Mouse (Mus musculus): ENCODE data around the gene Gm14569. TPM values are rescaled to one million over a fixed set of nuclear protein-coding genes. Genes with fewer than 3 reads are reported as not detected.

Gene Gm14569
- polyA plus RNA-seq, 1 experiment, result not detected

DNA sequence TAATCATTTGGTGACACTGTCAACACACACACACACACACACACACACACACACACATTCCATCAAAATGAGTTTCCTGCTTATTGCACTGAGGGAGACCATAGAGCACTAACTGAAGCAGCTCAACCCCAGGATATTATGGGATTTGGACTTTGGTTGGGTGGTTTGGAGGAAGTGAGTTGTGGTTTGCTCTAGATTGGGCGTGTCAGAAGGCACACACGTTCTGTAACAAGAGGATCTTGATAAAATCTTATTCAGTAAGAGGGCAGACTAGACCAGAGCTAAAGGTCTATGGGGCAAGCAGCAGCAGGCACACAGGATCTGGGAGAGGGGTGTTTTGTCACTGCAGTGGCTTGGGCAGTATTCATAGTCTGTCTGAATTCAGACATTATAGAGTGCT lies 101.1 kb downstream of the Gm14569 start:
- Histone ChIP-seq H3K36me3 (ENCODE audit: control insufficient read depth) (no peaks in the 10 kb centered on the region), H3K27me3 (ENCODE audit: control insufficient read depth) (no peaks in the 10 kb centered on the region), H3K4me3 (replicated peaks) (no peak overlapping the region), H3K9me3 (ENCODE audit: control insufficient read depth, low read length) (no peaks in the 10 kb centered on the region), H3K4me1 (ENCODE audit: control insufficient read depth) (no peaks in the 10 kb centered on the region)
- TF ChIP-seq GATA1 (IDR thresholded peaks at IDR 0.05; ENCODE audit: low read length) (no peak), TAL1 (IDR thresholded peaks at IDR 0.05; ENCODE audit: low read length) (no peak)

DNA sequence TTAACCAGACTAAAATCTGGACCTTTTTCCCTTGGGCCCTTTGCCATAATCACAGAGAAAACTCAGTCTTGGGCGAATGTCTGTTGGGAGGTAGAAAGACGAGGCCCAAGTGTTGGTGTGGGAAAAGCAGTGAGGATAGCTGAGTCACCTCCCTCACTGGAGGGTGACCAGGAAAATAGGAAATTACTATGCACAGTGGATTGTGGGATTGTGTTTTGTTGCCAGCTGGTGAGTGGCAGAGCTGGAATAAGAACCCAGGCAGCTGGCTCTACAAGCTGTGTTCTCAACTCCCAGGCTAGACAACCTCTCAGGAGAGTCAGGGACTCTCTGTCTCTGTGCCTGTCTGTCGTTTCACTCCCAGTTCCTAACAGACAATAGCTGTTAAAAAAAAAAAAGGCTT lies 101.7 kb downstream of the Gm14569 start:
- Histone ChIP-seq H3K4me3 (replicated peaks) (no peak overlapping the region), H3K36me3 (ENCODE audit: control insufficient read depth) (no peaks in the 10 kb centered on the region), H3K4me1 (ENCODE audit: control insufficient read depth) (no peaks in the 10 kb centered on the region), H3K27me3 (ENCODE audit: control insufficient read depth) (no peaks in the 10 kb centered on the region), H3K9me3 (ENCODE audit: control insufficient read depth, low read length) (no peaks in the 10 kb centered on the region)
- TF ChIP-seq GATA1 (IDR thresholded peaks at IDR 0.05; ENCODE audit: low read length) (no peak), TAL1 (IDR thresholded peaks at IDR 0.05; ENCODE audit: low read length) (no peak)

DNA sequence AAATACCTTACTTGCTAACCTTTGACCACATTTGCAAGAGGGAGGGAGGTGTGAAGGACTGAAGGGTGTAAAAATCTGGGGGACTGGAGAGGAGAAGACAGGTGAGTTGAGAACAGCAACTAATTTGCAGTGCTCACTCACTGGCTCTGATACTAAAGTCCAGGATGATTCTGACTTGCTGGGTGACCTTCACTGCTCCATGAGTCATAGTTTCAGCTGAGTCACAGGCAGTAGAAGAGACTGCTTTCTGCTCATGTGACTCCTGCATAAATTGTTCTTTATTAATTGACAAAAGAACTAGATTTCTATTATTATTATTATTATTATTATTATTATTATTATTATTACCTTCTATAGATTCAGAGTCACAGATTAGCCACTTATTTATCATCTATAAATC lies 106.3 kb downstream of the Gm14569 start:
- no peak overlapping the region for H3K4me3 ChIP-seq (replicated peaks)
- no peak for TF ChIP-seq TAL1 (IDR thresholded peaks at IDR 0.05; ENCODE audit: low read length)
- no peak for TF ChIP-seq GATA1 (IDR thresholded peaks at IDR 0.05; ENCODE audit: low read length)
- no peaks in the 10 kb centered on the region for H3K36me3 ChIP-seq (ENCODE audit: control insufficient read depth)
- H3K4me1 ChIP-seq (ENCODE audit: control insufficient read depth), result no peaks in the 10 kb centered on the region
- no peaks in the 10 kb centered on the region for H3K9me3 ChIP-seq (ENCODE audit: control insufficient read depth, low read length)
- H3K27me3 ChIP-seq (ENCODE audit: control insufficient read depth), result no peaks in the 10 kb centered on the region

Other genes starting within 250 kb of the Gm14569 start
- not detected in 2 replicates for gene Lonrf3, start 163.5 kb downstream of the Gm14569 start, polyA plus RNA-seq (2012)
- gene Gm6268, start 90.5 kb downstream of the Gm14569 start, polyA plus RNA-seq (2012), result not detected in 2 replicates
- gene Pgrmc1, start 106.4 kb upstream of the Gm14569 start, polyA plus RNA-seq (2012), result 1.6 and 1.9 TPM in 2 replicates
- 0.07 TPM in 1 of 2 replicates, not detected in the other for gene Akap17b, start 153.6 kb upstream of the Gm14569 start, polyA plus RNA-seq (2012)